Mouse (Mus musculus) lung, embryonic 16.5 days (tissue): Measurements from ENCODE around the gene Trim11. TPM values are rescaled to one million over a fixed set of nuclear protein-coding genes. Genes with fewer than 3 reads are reported as not detected.
A peak's percentile ranks its signal among the peaks of the same experiment; 100 is the strongest.

Experiments used
- ATAC-seq: fragments of 200-750 bp; cut with Nextera tagmentation; 2 replicates; pipeline ENCODE4 v1.8.0; 2017; ENCODE audit warnings: low read depth, mild to moderate bottlenecking, moderate library complexity
- H3K27ac ChIP-seq: fragments of 300-500 bp; sonication (generic); 2 replicates; pipeline ENCODE4 v1.5.1; 2014; ENCODE audit warnings: mild to moderate bottlenecking, control low read depth, low read length
- H3K27me3 ChIP-seq: fragments of 300-500 bp; sonication (generic); 2 replicates; pipeline ENCODE4 v1.6.1; 2014; ENCODE audit warnings: low read depth, low read length, mixed read lengths; ENCODE audit not compliant: control insufficient read depth, insufficient read depth
- H3K36me3 ChIP-seq: fragments of 300-500 bp; sonication (generic); 2 replicates; pipeline ENCODE4 v1.6.1; 2014; ENCODE audit warnings: low read length; ENCODE audit not compliant: control insufficient read depth, insufficient read depth
- H3K4me1 ChIP-seq: fragments of 300-500 bp; sonication (generic); replicated peaks from 2 replicates; pipeline ENCODE4 v1.6.1; 2014; ENCODE audit warnings: low read length, mixed read lengths; ENCODE audit not compliant: control insufficient read depth, insufficient read depth
- H3K4me2 ChIP-seq: fragments of 300-500 bp; sonication (generic); 2 replicates; pipeline ENCODE4 v1.6.1; 2014; ENCODE audit warnings: low read depth, low read length, control low read depth
- H3K4me3 ChIP-seq: fragments of 300-500 bp; sonication (generic); 2 replicates; pipeline ENCODE4 v1.5.1; 2014; ENCODE audit warnings: mild to moderate bottlenecking, low read length, control low read depth
- H3K9ac ChIP-seq: fragments of 300-500 bp; sonication (generic); 2 replicates; pipeline ENCODE4 v1.6.1; 2014; ENCODE audit warnings: low read length, control low read depth
- H3K9me3 ChIP-seq: fragments of 300-500 bp; sonication (generic); 2 replicates; pipeline ENCODE4 v1.6.1; 2016; ENCODE audit warnings: low read length; ENCODE audit not compliant: control insufficient read depth
- WGBS: fragments of 180-500 bp; shearing (Covaris S2); extraction: QIAGEN DNeasy Blood & Tissue Kit; methylation state at CpG from one replicate; pipeline ENCODE4 v1.1.7; 2014; 5-methylcytosine and 5-hydroxymethylcytosine counted together
- polyA plus RNA-seq: library from polyadenylated mRNA; unstranded; fragments of >200 nt; fragmentation: Nextera tagmentation; extraction: Ambion mirVana; gene quantifications from 2 replicates; pipeline ENCODE4 v1.2.1, GENCODE M21; 2015

Trim11 gene
- polyA plus RNA-seq, 1 experiment from 2014 or later, result 23.2 TPM

DNA sequence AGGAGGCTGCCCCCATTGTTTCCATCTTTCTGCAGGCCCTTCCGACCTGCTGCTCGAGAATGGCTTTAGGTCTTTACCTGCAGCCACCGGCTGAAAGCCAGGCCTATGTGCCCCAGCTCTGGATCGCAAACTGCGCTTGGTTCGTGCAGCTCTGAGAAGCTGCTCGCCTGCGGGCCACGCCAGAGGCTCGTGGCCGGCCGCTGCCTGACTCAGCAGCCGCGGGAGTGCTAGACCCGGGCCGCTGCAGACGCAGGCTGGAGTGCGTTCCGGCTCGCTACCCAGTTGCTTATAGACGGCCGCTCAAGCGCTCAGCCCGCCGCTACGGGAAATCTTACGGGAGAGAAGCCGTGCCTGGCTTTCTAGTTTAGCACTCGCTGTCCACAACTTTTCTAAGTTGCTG, 743 bp upstream of the Trim11 start:
- no peaks in the 10 kb centered on the region for H3K9me3 ChIP-seq
- H3K4me3 ChIP-seq, result peak overlapping the region; percentile 98
- peak overlapping the region; percentile 98 for H3K4me2 ChIP-seq
- peaks cover 25% of the 10 kb centered on the region for H3K4me1 ChIP-seq
- no peak for ATAC-seq
- peaks cover 4% of the 10 kb centered on the region for H3K36me3 ChIP-seq
- under 1% methylated on average over 29 of the region's 29 CpGs for WGBS
- peak overlapping the region; percentile 75 for H3K27ac ChIP-seq
- H3K9ac ChIP-seq, result peak overlapping the region; percentile 96
- H3K27me3 ChIP-seq, result no peaks in the 10 kb centered on the region

DNA sequence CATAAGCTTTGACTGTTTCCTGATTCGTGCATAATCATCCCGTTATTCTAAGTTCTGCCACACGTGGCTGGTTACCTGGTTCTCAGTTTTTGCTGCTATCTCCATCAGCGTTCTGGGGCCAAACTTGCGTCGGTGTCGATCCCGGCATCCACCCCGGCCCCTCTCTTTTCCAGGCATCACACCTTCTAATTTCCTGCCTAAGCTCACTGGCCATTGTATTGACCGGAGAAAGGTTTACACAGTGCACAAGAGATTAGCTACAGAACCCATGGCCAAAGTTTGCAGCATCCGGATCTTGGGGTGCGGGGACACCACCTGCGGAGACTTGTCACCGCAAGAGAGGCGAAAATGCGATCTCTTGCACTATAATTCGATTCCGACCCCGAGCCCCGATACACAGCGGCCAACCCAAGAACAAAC, 276 bp upstream of the Trim11 start:
- Histone ChIP-seq H3K27ac (peak overlapping the region; percentile 75), H3K4me2 (peak overlapping the region; percentile 98), H3K27me3 (no peaks in the 10 kb centered on the region), H3K36me3 (peaks cover 9% of the 10 kb centered on the region), H3K9ac (peak overlapping the region; percentile 96), H3K4me1 (peaks cover 25% of the 10 kb centered on the region), H3K9me3 (no peaks in the 10 kb centered on the region), H3K4me3 (peak overlapping the region; percentile 98)
- ATAC-seq, result no peak
- under 1% methylated on average over 21 of the region's 21 CpGs for WGBS

DNA sequence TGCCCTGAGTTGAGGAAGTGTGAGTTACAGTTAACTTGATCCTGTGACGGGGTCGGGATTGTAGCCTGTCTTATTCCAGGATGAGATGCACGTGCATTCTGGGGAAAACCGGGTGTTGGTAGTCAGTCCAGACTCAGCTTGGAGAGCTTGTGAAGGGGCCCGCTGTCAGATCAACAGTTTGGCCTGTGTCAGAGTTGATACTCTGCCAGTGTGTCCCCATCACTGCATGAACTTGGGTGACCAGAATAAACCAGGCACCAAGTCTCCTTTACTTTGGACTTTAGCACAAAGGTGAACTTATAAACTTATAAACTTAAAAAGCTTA, 775 bp downstream of the Trim11 start:
- H3K27me3 ChIP-seq, result no peaks in the 10 kb centered on the region
- peak overlapping the region; percentile 96 for H3K9ac ChIP-seq
- H3K36me3 ChIP-seq, result peaks cover 10% of the 10 kb centered on the region
- 2% methylated on average over 5 of the region's 5 CpGs for WGBS
- H3K4me2 ChIP-seq, result peak overlapping the region; percentile 98
- peaks cover 25% of the 10 kb centered on the region for H3K4me1 ChIP-seq
- no peak; the same call in 1 of the 2 replicates for ATAC-seq
- H3K9me3 ChIP-seq, result no peaks in the 10 kb centered on the region
- no peak overlapping the region for H3K27ac ChIP-seq
- peak overlapping the region; percentile 98 for H3K4me3 ChIP-seq

DNA sequence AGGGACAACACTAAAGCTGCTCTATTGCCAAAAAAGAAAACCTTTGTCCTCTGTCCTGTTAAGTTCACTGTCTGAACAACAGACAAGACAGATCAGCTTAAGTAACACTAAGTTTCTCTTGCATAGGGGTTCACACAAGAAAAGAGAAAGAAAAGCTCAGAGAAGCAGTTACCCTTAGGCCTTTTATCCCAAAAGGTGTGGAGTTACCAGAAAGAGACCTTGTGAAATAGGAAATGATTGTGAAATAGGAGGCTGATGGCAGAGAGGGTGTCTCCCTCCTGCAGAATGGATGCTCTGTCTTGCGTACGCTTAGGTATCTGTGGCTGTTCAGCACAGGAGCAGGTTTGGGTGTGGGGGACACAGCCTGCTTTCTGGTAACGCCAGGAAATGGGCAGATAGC, 1.3 kb downstream of the Trim11 start:
- H3K9me3 ChIP-seq, result no peaks in the 10 kb centered on the region
- ATAC-seq, result no peak
- H3K4me3 ChIP-seq, result peak overlapping the region; percentile 98
- peaks cover 10% of the 10 kb centered on the region for H3K36me3 ChIP-seq
- H3K27me3 ChIP-seq, result no peaks in the 10 kb centered on the region
- H3K9ac ChIP-seq, result peak overlapping the region; percentile 96
- H3K27ac ChIP-seq, result no peak overlapping the region
- peak overlapping the region; percentile 98 for H3K4me2 ChIP-seq
- H3K4me1 ChIP-seq, result peaks cover 25% of the 10 kb centered on the region
- WGBS, result 68% methylated on average over 3 of the region's 3 CpGs

DNA sequence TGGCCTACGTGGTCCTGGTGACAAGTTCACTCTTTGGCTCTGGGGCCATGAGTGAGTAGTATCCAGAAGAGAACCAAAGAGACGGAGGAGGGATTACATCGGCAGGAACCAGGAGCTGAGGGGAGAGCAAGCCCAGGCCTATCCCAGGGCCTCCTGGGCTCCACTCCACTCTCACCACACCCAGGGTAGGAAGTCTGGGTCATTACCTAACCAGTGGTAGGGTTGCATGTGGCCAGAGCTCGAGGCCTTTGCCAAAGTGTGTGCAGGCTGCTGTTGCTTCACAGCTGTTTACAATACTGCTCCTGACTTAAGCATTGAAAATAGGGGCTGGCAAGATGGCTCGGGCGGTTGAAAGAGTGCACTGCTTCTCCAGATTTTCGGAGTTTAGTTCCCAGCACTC, 1.8 kb downstream of the Trim11 start:
- no peak overlapping the region for H3K27ac ChIP-seq
- H3K9ac ChIP-seq, result peak overlapping the region; percentile 96
- H3K27me3 ChIP-seq, result no peaks in the 10 kb centered on the region
- H3K9me3 ChIP-seq, result no peaks in the 10 kb centered on the region
- H3K4me2 ChIP-seq, result peak overlapping the region; percentile 98
- peaks cover 11% of the 10 kb centered on the region for H3K36me3 ChIP-seq
- ATAC-seq, result no peak
- peak overlapping the region; percentile 98 for H3K4me3 ChIP-seq
- peaks cover 25% of the 10 kb centered on the region for H3K4me1 ChIP-seq
- 70% methylated on average over 7 of the region's 7 CpGs for WGBS

DNA sequence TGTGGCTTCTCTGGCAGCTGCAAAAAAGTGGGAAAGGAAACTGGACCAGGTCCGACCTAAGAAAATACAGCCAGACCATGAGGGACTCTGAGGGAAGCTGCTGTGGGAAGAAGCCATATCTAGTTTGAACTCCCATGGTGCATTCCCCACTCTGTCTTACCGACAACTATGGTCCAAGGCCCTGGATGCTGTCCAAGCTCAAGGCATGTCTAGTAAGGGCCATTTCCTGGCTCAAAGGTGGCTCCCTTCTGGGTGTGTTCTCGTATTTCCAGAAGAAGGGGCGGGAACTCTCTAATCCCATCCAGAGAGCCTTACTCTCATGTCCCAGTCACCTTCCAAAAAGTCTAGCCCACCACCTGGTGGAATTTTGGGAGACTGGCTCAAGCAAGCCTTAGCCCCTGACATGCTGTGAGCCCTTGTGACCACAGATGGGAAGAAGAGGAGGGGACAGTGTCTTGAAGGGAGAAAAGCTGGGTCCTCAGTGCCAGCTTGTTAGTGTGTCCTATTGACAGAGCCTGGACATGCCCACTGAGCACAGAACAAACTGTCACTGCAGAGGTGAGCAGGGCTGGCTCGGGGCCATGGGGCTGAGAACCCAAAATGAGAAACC, 2.6 kb downstream of the Trim11 start:
- H3K27me3 ChIP-seq, result no peaks in the 10 kb centered on the region
- no peak overlapping the region for H3K9ac ChIP-seq
- ATAC-seq, result no peak
- H3K4me2 ChIP-seq, result peak overlapping the region; percentile 22; the same call in 1 of the 2 replicates
- peaks cover 16% of the 10 kb centered on the region for H3K36me3 ChIP-seq
- no peak overlapping the region for H3K4me3 ChIP-seq
- H3K4me1 ChIP-seq, result peaks cover 25% of the 10 kb centered on the region
- 45% methylated on average over 5 of the region's 5 CpGs for WGBS
- H3K9me3 ChIP-seq, result no peaks in the 10 kb centered on the region
- no peak overlapping the region for H3K27ac ChIP-seq

DNA sequence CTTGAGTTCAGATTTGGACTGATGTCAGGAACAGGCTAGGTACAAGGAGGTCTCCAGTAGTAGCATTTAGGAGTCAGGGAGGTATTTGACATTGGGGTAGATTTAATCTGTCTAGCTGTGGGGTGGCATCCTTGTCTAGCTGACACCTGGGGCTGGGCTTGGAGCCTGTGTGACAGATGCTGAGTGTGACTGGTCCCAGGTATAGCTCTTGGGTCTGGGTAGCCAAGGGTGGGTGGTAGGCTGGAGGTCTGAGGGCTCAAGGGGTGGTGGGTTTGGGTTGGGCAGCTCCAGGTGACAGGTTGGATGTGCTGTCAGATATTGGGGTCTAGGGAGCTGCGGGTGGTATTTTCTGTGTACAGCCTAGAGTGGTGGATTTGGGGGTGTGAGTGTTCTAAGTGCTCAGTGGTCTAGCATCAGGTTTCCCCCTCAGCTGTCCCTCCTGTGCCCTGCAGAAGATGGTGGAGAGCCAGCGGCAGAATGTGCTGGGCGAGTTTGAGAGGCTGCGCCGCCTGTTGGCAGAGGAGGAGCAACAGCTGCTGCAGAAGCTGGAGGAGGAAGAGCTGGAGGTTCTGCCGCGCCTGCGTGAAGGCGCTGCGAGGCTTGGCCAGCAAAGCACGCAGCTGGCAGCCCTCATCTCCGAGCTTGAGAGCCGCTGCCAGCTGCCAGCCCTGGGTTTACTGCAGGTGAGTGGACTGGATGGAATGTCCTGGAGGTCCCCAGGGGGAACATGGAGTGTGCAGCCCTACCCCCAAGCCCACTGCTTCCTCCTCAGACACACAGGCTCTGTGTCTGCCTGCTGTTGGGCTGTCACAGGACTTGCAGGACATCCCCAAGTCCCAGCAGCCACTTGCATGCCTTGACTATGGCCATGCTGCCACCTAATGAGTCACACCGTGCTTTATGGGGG, 3.9 kb downstream of the Trim11 start:
- WGBS, result 46% methylated on average over 14 of the region's 14 CpGs
- Histone ChIP-seq H3K9me3 (no peaks in the 10 kb centered on the region), H3K27me3 (no peaks in the 10 kb centered on the region), H3K4me2 (no peak overlapping the region), H3K4me3 (no peak overlapping the region), H3K9ac (no peak overlapping the region), H3K36me3 (peaks cover 19% of the 10 kb centered on the region), H3K4me1 (peaks cover 25% of the 10 kb centered on the region), H3K27ac (no peak overlapping the region)
- ATAC-seq, result no peak

DNA sequence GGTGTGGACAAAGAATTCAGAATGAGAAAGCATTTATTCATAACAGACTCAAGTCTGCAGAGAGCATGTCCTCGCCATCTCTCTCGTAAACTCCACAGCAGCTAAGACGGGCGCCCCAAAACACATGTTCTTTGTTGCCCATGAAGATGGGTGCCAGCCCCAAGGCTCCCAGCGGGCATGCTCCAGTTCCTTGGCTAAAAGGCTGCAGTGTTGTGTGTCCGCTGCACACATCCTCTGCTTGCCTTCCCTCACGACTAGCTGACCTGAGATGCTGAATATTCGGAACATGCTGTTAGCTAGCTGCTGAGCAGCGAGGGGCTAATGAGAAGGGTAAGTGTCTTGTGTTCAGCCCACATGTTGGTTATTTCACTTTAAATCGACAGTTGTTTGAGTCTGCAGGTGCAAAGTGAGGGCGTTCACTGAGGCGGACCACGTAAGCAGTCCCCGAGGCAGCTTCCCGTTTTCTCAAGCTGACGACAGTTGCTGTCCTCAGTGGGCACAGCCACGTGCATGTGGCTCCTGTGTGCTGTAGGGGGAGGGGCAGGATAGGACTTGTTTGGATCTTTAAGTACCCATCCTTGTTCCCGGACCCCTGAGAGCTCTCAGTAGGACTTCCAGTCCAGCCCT, 4.7 kb downstream of the Trim11 start:
- H3K9ac ChIP-seq, result no peak overlapping the region
- H3K9me3 ChIP-seq, result no peaks in the 10 kb centered on the region
- no peak overlapping the region for H3K4me2 ChIP-seq
- H3K36me3 ChIP-seq, result peaks cover 24% of the 10 kb centered on the region
- peaks cover 22% of the 10 kb centered on the region for H3K4me1 ChIP-seq
- ATAC-seq, result no peak
- no peaks in the 10 kb centered on the region for H3K27me3 ChIP-seq
- no peak overlapping the region for H3K4me3 ChIP-seq
- H3K27ac ChIP-seq, result no peak overlapping the region
- 87% methylated on average over 18 of the region's 18 CpGs for WGBS

DNA sequence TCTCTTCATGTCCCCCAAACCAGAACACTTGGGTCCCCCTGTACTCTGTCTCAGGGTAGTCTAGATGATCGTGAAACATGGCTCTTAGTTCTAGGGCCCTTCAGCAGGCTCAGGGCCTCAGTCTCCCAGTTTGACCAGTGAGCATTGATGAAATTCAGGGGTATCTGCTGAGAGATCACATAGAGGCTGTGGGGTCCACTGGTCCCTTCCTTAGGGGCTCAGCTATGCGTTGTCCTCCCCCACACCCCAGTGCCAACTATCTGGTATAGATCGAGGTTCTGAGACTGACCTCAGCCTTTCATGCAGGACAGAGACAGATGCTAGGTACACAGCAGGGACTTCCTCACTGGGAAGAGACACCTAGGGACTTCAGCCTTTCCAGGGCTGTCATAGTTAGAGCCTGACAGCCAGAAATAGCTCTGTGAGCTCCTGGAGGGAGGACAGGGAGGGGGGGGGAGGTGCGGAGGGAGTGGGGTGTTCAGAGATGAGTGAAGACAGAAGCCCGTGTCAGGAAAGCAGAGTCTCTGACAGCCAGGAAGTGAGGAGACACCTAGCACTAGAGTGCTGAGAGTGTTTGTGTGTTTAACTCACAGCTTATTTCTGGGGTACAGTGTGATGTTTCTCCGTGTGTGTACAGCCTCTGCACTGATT, 5.9 kb downstream of the Trim11 start:
- no peak for ATAC-seq
- Histone ChIP-seq H3K4me3 (no peak overlapping the region), H3K9me3 (no peaks in the 10 kb centered on the region), H3K4me1 (peaks cover 20% of the 10 kb centered on the region), H3K27me3 (no peaks in the 10 kb centered on the region), H3K9ac (no peak overlapping the region), H3K4me2 (no peak overlapping the region), H3K27ac (no peak overlapping the region), H3K36me3 (peaks cover 31% of the 10 kb centered on the region)
- 73% methylated on average over 6 of the region's 6 CpGs for WGBS
